Mouse (Mus musculus) bone marrow macrophage, adult 2 months (primary cell): ENCODE results near the gene Trim8.

ENCODE experiments used
- CTCF ChIP-seq: IDR thresholded peaks from 2 replicates; pipeline ENCODE4 v1.5.1; 2012; ENCODE audit warnings: low read depth, mild to moderate bottlenecking, low read length, moderate library complexity
- POLR2A ChIP-seq: IDR thresholded peaks from 2 replicates; pipeline ENCODE4 v1.6.1; 2012; ENCODE audit warnings: mild to moderate bottlenecking, low read depth, low read length, borderline replicate concordance

DNA sequence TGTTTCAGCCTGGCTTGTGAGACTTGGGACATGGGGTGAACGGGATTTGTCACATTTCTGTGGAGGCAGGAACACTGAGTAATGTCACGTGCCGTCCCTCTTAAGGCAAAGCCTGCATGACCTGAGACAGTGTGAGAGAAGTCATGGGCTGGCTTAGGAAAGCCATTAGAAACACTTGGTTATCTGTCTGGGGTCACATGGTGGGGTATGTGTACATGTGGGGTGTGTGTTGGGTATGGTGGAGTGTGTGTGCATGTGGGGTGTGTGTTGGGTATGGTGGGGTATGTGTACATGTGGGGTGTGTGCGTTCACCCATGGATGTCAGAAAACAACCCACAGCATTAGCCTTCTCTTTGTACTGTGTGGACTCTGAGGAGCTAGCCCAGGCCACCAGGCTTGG lies 48.9 kb downstream of the Trim8 start:
- TF ChIP-seq CTCF (no peak), POLR2A (no peak)
